Mouse (Mus musculus) ovary, postnatal 36 days (tissue): Measurements from ENCODE around the gene RPS10-NUDT3.

ENCODE experiments used
- DNase-seq: peaks from one replicate; pipeline ENCODE4 v3.0.0; 2022; ENCODE audit warnings: low spot score, mixed read lengths

The RPS10-NUDT3 gene

GRCm38 (mm10) chr17:27575116-27575776, 59.8 kb downstream of the RPS10-NUDT3 start:
- no peak for DNase-seq

- DNase-seq = peak; percentile 64
These were observed 60.4 kb downstream of the RPS10-NUDT3 start for GRCm38 (mm10) chr17:27574470-27575115.

- DNase-seq = no peak
These were observed 61.2 kb downstream of the RPS10-NUDT3 start for GRCm38 (mm10) chr17:27573772-27574320.

GRCm38 (mm10) chr17:27571315-27571714, 63.7 kb downstream of the RPS10-NUDT3 start:
- DNase-seq = peak; percentile 49

- no peak for DNase-seq
These were observed 66.8 kb downstream of the RPS10-NUDT3 start for GRCm38 (mm10) chr17:27568228-27568627.

GRCm38 (mm10) chr17:27565942-27566267, 69.1 kb downstream of the RPS10-NUDT3 start:
- no peak for DNase-seq

GRCm38 (mm10) chr17:27565163-27565941, 69.7 kb downstream of the RPS10-NUDT3 start, which contains the start of gene AI413582:
Gene AI413582, minus strand, starts transcription at chr17:27565756.
- peak; percentile 98 for DNase-seq

GRCm38 (mm10) chr17:27564391-27565162, 70.4 kb downstream of the RPS10-NUDT3 start:
- no peak for DNase-seq

GRCm38 (mm10) chr17:27563771-27564244, 71.2 kb downstream of the RPS10-NUDT3 start:
- no peak for DNase-seq

- peak; percentile 66 for DNase-seq
These were observed 73.1 kb downstream of the RPS10-NUDT3 start for GRCm38 (mm10) chr17:27561809-27562526.

GRCm38 (mm10) chr17:27560926-27561480, 74.0 kb downstream of the RPS10-NUDT3 start:
- DNase-seq = no peak

- DNase-seq = no peak
These were observed 75.4 kb downstream of the RPS10-NUDT3 start for GRCm38 (mm10) chr17:27559596-27559995.

GRCm38 (mm10) chr17:27558845-27559244, 76.2 kb downstream of the RPS10-NUDT3 start:
- no peak for DNase-seq

GRCm38 (mm10) chr17:27557927-27558661, 76.9 kb downstream of the RPS10-NUDT3 start:
- no peak for DNase-seq

GRCm38 (mm10) chr17:27557181-27557926, 77.7 kb downstream of the RPS10-NUDT3 start:
- DNase-seq = peak; percentile 37

- DNase-seq = peak; percentile 83
These were observed 78.6 kb downstream of the RPS10-NUDT3 start, which contains the start of gene Hmga1 for GRCm38 (mm10) chr17:27556315-27557011. Gene Hmga1, plus strand, starts transcription at chr17:27556497.

- DNase-seq = peak; percentile 60
These were observed 79.4 kb downstream of the RPS10-NUDT3 start for GRCm38 (mm10) chr17:27555512-27556172.

GRCm38 (mm10) chr17:27555075-27555511, 79.9 kb downstream of the RPS10-NUDT3 start:
- DNase-seq = peak; percentile 49
